11 mouse cellular contexts compared by ENCODE assay signal in genomic region chr12:16963354-16963753, GRCm38 (mm10). TPM values are rescaled to one million over a fixed set of nuclear protein-coding genes. Genes with fewer than 3 reads are reported as not detected.
"Had no signal": no experiment of that assay in that cellular context is flagged by ENCODE, and none has a peak within 500 bp of the region (broad histone marks: within the 10 kb centered on the region; RNA-seq: fewer than 3 reads in every experiment).

No protein-coding gene starts in this region.

- ATAC-seq: midbrain, embryonic 13.5 days had no signal

- DNase-seq: kidney, adult 2 months; kidney, postnatal 25 days; left cerebral cortex, postnatal 4 days; lung, adult 18-20 months; right cerebral cortex, adult 18-20 months; right cerebral cortex, postnatal 25 days; thymus, adult 18-20 months; thymus, postnatal 14 days had no signal

RNA-seq across cellular contexts. Expression of gene 2410004P03Rik, which starts 48.2 kb away (rescaled TPM):
- total RNA-seq: liver, adult 2 months; megakaryocyte-erythroid progenitor cell, adult 5-6 weeks had no signal
- polyA plus RNA-seq: liver, adult 2 months had no signal
